Mouse (Mus musculus): ENCODE measurements around the gene Slc35f5. TPM values are rescaled to one million over a fixed set of nuclear protein-coding genes. Genes with fewer than 3 reads are reported as not detected.
A peak's percentile ranks its signal among the peaks of the same experiment; 100 is the strongest.

The Slc35f5 gene
- total and polyA plus RNA-seq, 2 experiments from 2014 or later, result 21.3 to 34.9 TPM

- H3K4me3 ChIP-seq (ENCODE audit: low read depth, low read length), result no peak overlapping the region
- H3K4me1 ChIP-seq (ENCODE audit: insufficient read depth), result no peaks in the 10 kb centered on the region
- no peak for TF ChIP-seq CTCF (IDR thresholded peaks at IDR 0.05; ENCODE audit: low read depth)
- H3K27me3 ChIP-seq (ENCODE audit: insufficient read depth, low read length), result no peaks in the 10 kb centered on the region
- WGBS, result 85% methylated on average over 1 of the region's 1 CpGs
- H3K9ac ChIP-seq, result no peak overlapping the region
- no peak overlapping the region for H3K4me2 ChIP-seq (ENCODE audit: low read depth)
- no peak for DNase-seq
- no peak overlapping the region for H3K27ac ChIP-seq (ENCODE audit: low read depth, low read length)
- no peak for ATAC-seq
- no peaks in the 10 kb centered on the region for H3K9me3 ChIP-seq (ENCODE audit: low read length)
- H3K36me3 ChIP-seq (ENCODE audit: insufficient read depth), result no peaks in the 10 kb centered on the region
Measured at GRCm38 (mm10) chr1:125550359-125550758, 10.0 kb upstream of the Slc35f5 start.

GRCm38 (mm10) chr1:125551564-125551963, 8.8 kb upstream of the Slc35f5 start:
- H3K4me1 ChIP-seq (ENCODE audit: insufficient read depth), result no peaks in the 10 kb centered on the region
- no peak overlapping the region for H3K9ac ChIP-seq
- WGBS, result 83% methylated on average over 2 of the region's 2 CpGs
- no peaks in the 10 kb centered on the region for H3K27me3 ChIP-seq (ENCODE audit: insufficient read depth, low read length)
- no peak overlapping the region for H3K4me2 ChIP-seq (ENCODE audit: low read depth)
- TF ChIP-seq CTCF (IDR thresholded peaks at IDR 0.05; ENCODE audit: low read depth), result no peak
- H3K4me3 ChIP-seq (ENCODE audit: low read depth, low read length), result no peak overlapping the region
- H3K9me3 ChIP-seq (ENCODE audit: low read length), result no peaks in the 10 kb centered on the region
- DNase-seq (no peak), ATAC-seq (no peak)
- no peaks in the 10 kb centered on the region for H3K36me3 ChIP-seq (ENCODE audit: insufficient read depth)
- no peak overlapping the region for H3K27ac ChIP-seq (ENCODE audit: low read depth, low read length)

GRCm38 (mm10) chr1:125559261-125559660, 1.1 kb upstream of the Slc35f5 start:
- no peak overlapping the region for H3K4me2 ChIP-seq (ENCODE audit: low read depth)
- WGBS, result 81% methylated on average over 3 of the region's 3 CpGs
- TF ChIP-seq CTCF (IDR thresholded peaks at IDR 0.05; ENCODE audit: low read depth), result no peak
- no peak overlapping the region; the same call in 1 of the 2 replicates for H3K27ac ChIP-seq (ENCODE audit: low read depth, low read length)
- H3K9ac ChIP-seq, result 0 out of 2 replicates have a peak overlapping the region, but pooled peaks have one; percentile 93
- H3K36me3 ChIP-seq (ENCODE audit: insufficient read depth), result no peaks in the 10 kb centered on the region
- H3K27me3 ChIP-seq (ENCODE audit: insufficient read depth, low read length), result no peaks in the 10 kb centered on the region
- H3K4me3 ChIP-seq (ENCODE audit: low read depth, low read length), result no peak overlapping the region; the same call in 1 of the 2 replicates
- peaks cover 11% of the 10 kb centered on the region; the same call in 1 of the 2 replicates for H3K4me1 ChIP-seq (ENCODE audit: insufficient read depth)
- ATAC-seq (no peak), DNase-seq (no peak)
- no peaks in the 10 kb centered on the region for H3K9me3 ChIP-seq (ENCODE audit: low read length)

- no peak for ATAC-seq
- 10% methylated on average over 2 of the region's 2 CpGs for WGBS
- no peak for TF ChIP-seq CTCF (IDR thresholded peaks at IDR 0.05; ENCODE audit: low read depth)
- Histone ChIP-seq H3K27ac (ENCODE audit: low read depth, low read length) (peak overlapping the region; percentile 85), H3K4me3 (ENCODE audit: low read depth, low read length) (peak overlapping the region; percentile 77), H3K9ac (peak overlapping the region; percentile 93), H3K4me2 (ENCODE audit: low read depth) (peak overlapping the region; percentile 87), H3K4me1 (ENCODE audit: insufficient read depth) (peaks cover 11% of the 10 kb centered on the region; the same call in 1 of the 2 replicates), H3K36me3 (ENCODE audit: insufficient read depth) (peaks cover under 1% of the 10 kb centered on the region; the same call in 1 of the 2 replicates), H3K27me3 (ENCODE audit: insufficient read depth, low read length) (no peaks in the 10 kb centered on the region), H3K9me3 (ENCODE audit: low read length) (no peaks in the 10 kb centered on the region)
- no peak for DNase-seq
Measured at GRCm38 (mm10) chr1:125559721-125560120, 674 bp upstream of the Slc35f5 start.

GRCm38 (mm10) chr1:125561206-125561605, 811 bp downstream of the Slc35f5 start:
- peaks cover 6% of the 10 kb centered on the region; the same call in 1 of the 2 replicates for H3K36me3 ChIP-seq (ENCODE audit: insufficient read depth)
- no peak for TF ChIP-seq CTCF (IDR thresholded peaks at IDR 0.05; ENCODE audit: low read depth)
- 1% methylated on average over 28 of the region's 29 CpGs for WGBS

GRCm38 (mm10) chr1:125561841-125562240, 1.4 kb downstream of the Slc35f5 start:
- no peak for TF ChIP-seq CTCF (IDR thresholded peaks at IDR 0.05; ENCODE audit: low read depth)
- Histone ChIP-seq H3K4me3 (ENCODE audit: low read depth, low read length) (peak overlapping the region; percentile 77), H3K4me2 (ENCODE audit: low read depth) (peak overlapping the region; percentile 87), H3K9ac (peak overlapping the region; percentile 93), H3K27ac (ENCODE audit: low read depth, low read length) (peak overlapping the region; percentile 85; the same call in 1 of the 2 replicates), H3K4me1 (ENCODE audit: insufficient read depth) (peaks cover 11% of the 10 kb centered on the region; the same call in 1 of the 2 replicates), H3K27me3 (ENCODE audit: insufficient read depth, low read length) (no peaks in the 10 kb centered on the region), H3K9me3 (ENCODE audit: low read length) (no peaks in the 10 kb centered on the region), H3K36me3 (ENCODE audit: insufficient read depth) (peaks cover 9% of the 10 kb centered on the region; the same call in 1 of the 2 replicates)
- no peak for ATAC-seq
- DNase-seq, result no peak
- WGBS, result 75% methylated on average over 4 of the region's 4 CpGs

More at GRCm38 (mm10) chr1:125561206-125561605, 811 bp downstream of the Slc35f5 start:
- DNase-seq, result peak; percentile 73
- ATAC-seq, result peak; percentile 58
- H3K27me3 ChIP-seq (ENCODE audit: insufficient read depth, low read length), result no peaks in the 10 kb centered on the region
- H3K9me3 ChIP-seq (ENCODE audit: low read length), result no peaks in the 10 kb centered on the region
- H3K9ac ChIP-seq, result peak overlapping the region; percentile 93
- peaks cover 11% of the 10 kb centered on the region; the same call in 1 of the 2 replicates for H3K4me1 ChIP-seq (ENCODE audit: insufficient read depth)
- peak overlapping the region; percentile 77 for H3K4me3 ChIP-seq (ENCODE audit: low read depth, low read length)
- peak overlapping the region; percentile 87 for H3K4me2 ChIP-seq (ENCODE audit: low read depth)
- H3K27ac ChIP-seq (ENCODE audit: low read depth, low read length), result peak overlapping the region; percentile 85

GRCm38 (mm10) chr1:125568126-125568525, 7.7 kb downstream of the Slc35f5 start:
- H3K9me3 ChIP-seq (ENCODE audit: low read length), result no peaks in the 10 kb centered on the region
- DNase-seq (no peak), ATAC-seq (no peak)
- H3K27me3 ChIP-seq (ENCODE audit: insufficient read depth, low read length), result no peaks in the 10 kb centered on the region
- 67% methylated on average over 4 of the region's 4 CpGs for WGBS
- no peak overlapping the region for H3K9ac ChIP-seq
- no peak for TF ChIP-seq CTCF (IDR thresholded peaks at IDR 0.05; ENCODE audit: low read depth)
- H3K4me2 ChIP-seq (ENCODE audit: low read depth), result no peak overlapping the region
- H3K27ac ChIP-seq (ENCODE audit: low read depth, low read length), result no peak overlapping the region
- no peak overlapping the region for H3K4me3 ChIP-seq (ENCODE audit: low read depth, low read length)
- H3K4me1 ChIP-seq (ENCODE audit: insufficient read depth), result no peaks in the 10 kb centered on the region
- peaks cover 52% of the 10 kb centered on the region for H3K36me3 ChIP-seq (ENCODE audit: insufficient read depth)

All from forebrain, postnatal 0 days (tissue).